Mouse (Mus musculus) neural tube, embryonic 13.5 days (tissue): ENCODE results near the gene Sema4d. TPM values are rescaled to one million over a fixed set of nuclear protein-coding genes. Genes with fewer than 3 reads are reported as not detected.

Experiments
- ATAC-seq: fragments of 200-750 bp; cut with Nextera tagmentation; 2 replicates; pipeline ENCODE4 v1.8.0; 2017; ENCODE audit warnings: low read depth, mild to moderate bottlenecking, moderate TSS enrichment, moderate library complexity
- H3K27ac ChIP-seq: fragments of 300-500 bp; sonication (generic); replicated peaks from 2 replicates; pipeline ENCODE4 v1.5.1; 2015; ENCODE audit warnings: moderate library complexity, mild to moderate bottlenecking, inconsistent platforms
- H3K27me3 ChIP-seq: fragments of 300-500 bp; sonication (generic); 2 replicates; pipeline ENCODE4 v1.6.1; 2015; ENCODE audit warnings: mild to moderate bottlenecking, inconsistent platforms
- H3K36me3 ChIP-seq: fragments of 300-500 bp; sonication (generic); 2 replicates; pipeline ENCODE4 v1.6.1; 2015; ENCODE audit warnings: mild to moderate bottlenecking, inconsistent platforms
- H3K4me1 ChIP-seq: fragments of 300-500 bp; sonication (generic); replicated peaks from 2 replicates; pipeline ENCODE4 v1.6.1; 2015; ENCODE audit warnings: inconsistent platforms
- H3K4me2 ChIP-seq: fragments of 300-500 bp; sonication (generic); 2 replicates; pipeline ENCODE4 v1.6.1; 2015; ENCODE audit warnings: inconsistent platforms, mild to moderate bottlenecking, moderate library complexity
- H3K4me3 ChIP-seq: fragments of 300-500 bp; sonication (generic); 2 replicates; pipeline ENCODE4 v1.5.1; 2015; ENCODE audit warnings: mild to moderate bottlenecking, inconsistent platforms
- H3K9ac ChIP-seq: fragments of 300-500 bp; sonication (generic); 2 replicates; pipeline ENCODE4 v1.6.1; 2015; ENCODE audit warnings: moderate library complexity, mild to moderate bottlenecking, inconsistent platforms
- H3K9me3 ChIP-seq: fragments of 300-500 bp; sonication (generic); 2 replicates; pipeline ENCODE4 v1.6.1; 2016; ENCODE audit warnings: inconsistent platforms
- WGBS: fragments of 180-500 bp; shearing (Covaris S2); methylation state at CpG from one replicate; pipeline ENCODE4 v1.1.7; 2015; 5-methylcytosine and 5-hydroxymethylcytosine counted together
- polyA plus RNA-seq: library from polyadenylated mRNA; unstranded; fragments of >200 nt; fragmentation: Nextera tagmentation; extraction: Ambion mirVana; gene quantifications from 2 replicates; pipeline ENCODE4 v1.2.1, GENCODE M21; 2015

Sema4d gene
- polyA plus RNA-seq, 1 experiment from 2014 or later: 14.3 TPM

- no peaks in the 10 kb centered on the region for H3K27me3 ChIP-seq
- no peak overlapping the region for H3K9ac ChIP-seq
- peaks cover 14% of the 10 kb centered on the region for H3K36me3 ChIP-seq
- 81% methylated on average over 1 of the region's 1 CpGs for WGBS
- no peak overlapping the region for H3K27ac ChIP-seq
- H3K4me2 ChIP-seq: no peak overlapping the region
- H3K4me3 ChIP-seq: no peak overlapping the region
- H3K4me1 ChIP-seq: peaks cover 41% of the 10 kb centered on the region
- no peak for ATAC-seq
- no peaks in the 10 kb centered on the region for H3K9me3 ChIP-seq
Observed at GRCm38 (mm10) chr13:51649740-51650139, 143.8 kb downstream of the Sema4d start.

- Histone ChIP-seq H3K4me2 (no peak overlapping the region), H3K9me3 (no peaks in the 10 kb centered on the region), H3K9ac (no peak overlapping the region), H3K27ac (no peak overlapping the region), H3K36me3 (peaks cover 2% of the 10 kb centered on the region; the same call in 1 of the 2 replicates), H3K4me3 (no peak overlapping the region), H3K27me3 (no peaks in the 10 kb centered on the region), H3K4me1 (peaks cover 41% of the 10 kb centered on the region)
- no peak for ATAC-seq
- WGBS: 92% methylated on average over 4 of the region's 4 CpGs
Observed at GRCm38 (mm10) chr13:51648237-51648636, 145.3 kb downstream of the Sema4d start.

- WGBS: 97% methylated on average over 3 of the region's 3 CpGs
- Histone ChIP-seq H3K4me1 (peaks cover 39% of the 10 kb centered on the region), H3K9ac (no peak overlapping the region), H3K36me3 (no peaks in the 10 kb centered on the region), H3K27me3 (no peaks in the 10 kb centered on the region), H3K27ac (no peak overlapping the region), H3K4me2 (no peak overlapping the region), H3K9me3 (no peaks in the 10 kb centered on the region), H3K4me3 (no peak overlapping the region)
- no peak for ATAC-seq
Observed at GRCm38 (mm10) chr13:51647770-51648169, 145.8 kb downstream of the Sema4d start.

- H3K36me3 ChIP-seq: no peaks in the 10 kb centered on the region
- ATAC-seq: no peak
- no peak overlapping the region for H3K27ac ChIP-seq
- peak overlapping the region; percentile 52; the same call in 1 of the 2 replicates for H3K9ac ChIP-seq
- H3K27me3 ChIP-seq: no peaks in the 10 kb centered on the region
- H3K4me2 ChIP-seq: peak overlapping the region; percentile 91
- peaks cover 30% of the 10 kb centered on the region for H3K4me1 ChIP-seq
- H3K9me3 ChIP-seq: no peaks in the 10 kb centered on the region
- 28% methylated on average over 3 of the region's 3 CpGs for WGBS
- peak overlapping the region; percentile 74 for H3K4me3 ChIP-seq
Observed at GRCm38 (mm10) chr13:51646362-51647027, 147.1 kb downstream of the Sema4d start.

GRCm38 (mm10) chr13:51645872-51646271 lies 147.7 kb downstream of the Sema4d start:
- Histone ChIP-seq H3K4me3 (peak overlapping the region; percentile 74), H3K27me3 (no peaks in the 10 kb centered on the region), H3K9ac (peak overlapping the region; percentile 76), H3K4me1 (peaks cover 26% of the 10 kb centered on the region), H3K9me3 (no peaks in the 10 kb centered on the region), H3K36me3 (no peaks in the 10 kb centered on the region), H3K4me2 (peak overlapping the region; percentile 91), H3K27ac (no peak overlapping the region)
- 1% methylated on average over 7 of the region's 7 CpGs for WGBS
- ATAC-seq: no peak

- peak within 1 kb of the TSS; percentile 59 for H3K27ac ChIP-seq
- ATAC-seq: peak; percentile 99
- H3K4me2 ChIP-seq: peak within 1 kb of the TSS; percentile 91
- under 1% methylated on average over 83 of the region's 83 CpGs for WGBS
- no peaks in the 10 kb centered on the region for H3K36me3 ChIP-seq
- H3K4me1 ChIP-seq: peaks cover 23% of the 10 kb centered on the region
- H3K4me3 ChIP-seq: peak within 1 kb of the TSS; percentile 74
- no peaks in the 10 kb centered on the region for H3K9me3 ChIP-seq
- H3K27me3 ChIP-seq: no peaks in the 10 kb centered on the region
- peak within 1 kb of the TSS; percentile 76 for H3K9ac ChIP-seq
Observed at GRCm38 (mm10) chr13:51644829-51645789, 148.4 kb downstream of the Sema4d start, which contains the start of gene Cks2. Gene Cks2 (plus strand): TSS chr13:51645232.

- peak; percentile 20 for ATAC-seq
- 50% methylated on average over 20 of the region's 20 CpGs for WGBS
- Histone ChIP-seq H3K9me3 (no peaks in the 10 kb centered on the region), H3K4me1 (peaks cover 23% of the 10 kb centered on the region), H3K36me3 (no peaks in the 10 kb centered on the region), H3K4me3 (peak overlapping the region; percentile 74), H3K9ac (peak overlapping the region; percentile 75), H3K4me2 (peak overlapping the region; percentile 91), H3K27me3 (no peaks in the 10 kb centered on the region), H3K27ac (peak overlapping the region; percentile 59)
Observed at GRCm38 (mm10) chr13:51643924-51644828, 149.4 kb downstream of the Sema4d start.

- H3K4me1 ChIP-seq: peaks cover 18% of the 10 kb centered on the region
Observed at GRCm38 (mm10) chr13:51642171-51642778, 151.3 kb downstream of the Sema4d start.

GRCm38 (mm10) chr13:51641424-51641823 lies 152.1 kb downstream of the Sema4d start:
- Histone ChIP-seq H3K27me3 (no peaks in the 10 kb centered on the region), H3K4me3 (no peak overlapping the region), H3K27ac (no peak overlapping the region), H3K9me3 (no peaks in the 10 kb centered on the region), H3K9ac (no peak overlapping the region), H3K4me1 (peaks cover 9% of the 10 kb centered on the region), H3K4me2 (no peak overlapping the region), H3K36me3 (no peaks in the 10 kb centered on the region)
- no peak for ATAC-seq
- WGBS: 94% methylated on average over 3 of the region's 3 CpGs

More at GRCm38 (mm10) chr13:51642171-51642778, 151.3 kb downstream of the Sema4d start:
- no peak overlapping the region for H3K4me3 ChIP-seq
- no peaks in the 10 kb centered on the region for H3K9me3 ChIP-seq
- H3K36me3 ChIP-seq: no peaks in the 10 kb centered on the region
- H3K27ac ChIP-seq: no peak overlapping the region
- H3K27me3 ChIP-seq: no peaks in the 10 kb centered on the region
- ATAC-seq: no peak
- 39% methylated on average over 11 of the region's 11 CpGs for WGBS
- H3K9ac ChIP-seq: no peak overlapping the region
- H3K4me2 ChIP-seq: no peak overlapping the region

- H3K9me3 ChIP-seq: no peaks in the 10 kb centered on the region
- no peak overlapping the region for H3K27ac ChIP-seq
- 84% methylated on average over 4 of the region's 4 CpGs for WGBS
- no peaks in the 10 kb centered on the region for H3K27me3 ChIP-seq
- no peak overlapping the region for H3K4me3 ChIP-seq
- no peak overlapping the region for H3K9ac ChIP-seq
- no peaks in the 10 kb centered on the region for H3K4me1 ChIP-seq
- H3K36me3 ChIP-seq: no peaks in the 10 kb centered on the region
- ATAC-seq: no peak
- no peak overlapping the region for H3K4me2 ChIP-seq
Observed at GRCm38 (mm10) chr13:51638958-51639357, 154.6 kb downstream of the Sema4d start.
